Mouse (Mus musculus) activated CD4-positive, CD25-positive, alpha-beta regulatory T cell, adult 4 months (primary cell): ENCODE measurements around the gene Krt19. TPM values are rescaled to one million over a fixed set of nuclear protein-coding genes. Genes with fewer than 3 reads are reported as not detected.

Source experiments
- ATAC-seq: one replicate; pipeline ENCODE4 v1.8.0; 2017
- polyA plus RNA-seq, 2 experiments: library from polyadenylated mRNA; unstranded; fragments of 100-300 nt; shearing (Covaris generic); gene quantifications; one replicate each; pipeline ENCODE4 v1.2.1; 2017

Krt19 gene
- polyA plus RNA-seq, 2 experiments from 2014 or later, result not detected

DNA sequence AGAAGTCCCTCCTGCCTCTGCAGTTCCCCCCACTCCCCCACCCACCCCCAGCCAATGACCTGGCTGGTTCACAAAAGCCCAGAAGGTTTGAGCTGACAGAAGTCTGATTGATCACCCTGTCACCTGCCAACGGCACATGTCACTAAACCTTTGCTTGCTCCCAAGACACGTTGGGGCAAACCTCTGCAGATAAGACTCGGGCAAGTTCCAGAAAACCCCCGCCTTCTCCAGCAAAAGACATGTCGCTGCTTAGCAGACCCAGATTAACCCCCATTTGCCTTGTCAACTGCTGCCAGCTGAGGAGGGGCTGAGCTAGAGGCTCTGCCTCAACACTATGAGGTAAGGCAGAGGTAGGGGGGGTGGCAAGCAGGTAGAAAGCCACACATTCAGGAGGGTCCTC is 11.9 kb downstream of the Krt19 start:
- no peak for ATAC-seq

DNA sequence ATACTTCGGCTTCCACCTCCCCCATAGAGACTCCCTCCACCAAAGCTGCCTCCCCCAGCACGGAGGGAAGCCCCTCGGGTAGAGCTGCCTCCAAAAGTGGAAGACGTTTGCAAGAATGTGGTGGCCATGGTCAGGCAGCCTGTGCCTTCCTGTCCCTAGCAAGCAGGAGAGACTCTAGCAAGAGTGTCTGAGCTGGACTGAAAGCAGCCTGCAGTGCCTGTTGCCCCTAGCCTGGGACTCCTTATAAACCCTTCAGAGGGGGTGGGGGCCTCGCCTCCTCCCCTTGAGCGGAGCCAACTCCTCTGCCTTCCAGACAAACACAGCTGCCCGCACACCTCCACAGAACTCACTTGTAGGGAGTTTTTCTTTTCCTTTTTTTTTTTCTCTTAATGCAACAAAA is 12.7 kb downstream of the Krt19 start, which contains the start of gene Krt15:
Krt15 (minus strand) TSS at position 198 of the 400 bp plus-strand sequence.
- ATAC-seq, result no peak

- no peak for ATAC-seq
Observed at GRCm38 (mm10) chr11:100124901-100125300, 23.6 kb downstream of the Krt19 start.

- no peak for ATAC-seq
Observed at GRCm38 (mm10) chr11:100121466-100121865, 27.0 kb downstream of the Krt19 start, which contains the start of gene Krt13. TSS of gene Krt13 (minus strand) at chr11:100121566.

DNA sequence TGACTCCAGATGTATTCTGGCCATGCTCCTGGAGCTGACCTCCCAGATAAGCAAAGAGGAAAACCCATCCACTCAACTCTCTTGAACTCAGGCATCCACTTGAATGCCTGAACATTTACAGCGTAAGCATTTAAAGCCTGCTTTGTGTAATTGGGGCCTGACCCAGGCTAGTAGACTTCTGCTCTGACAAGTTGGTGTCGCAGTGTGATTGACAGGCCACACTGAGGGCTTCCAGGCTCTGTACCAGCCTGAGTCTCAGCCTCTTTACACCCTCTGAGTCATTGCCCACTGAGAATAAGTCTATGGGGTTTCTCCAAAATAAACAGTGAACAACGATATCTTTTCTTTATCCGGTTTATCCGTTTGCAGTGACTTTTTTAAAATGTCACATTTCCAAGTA is 28.1 kb downstream of the Krt19 start:
- no peak for ATAC-seq

- no peak for ATAC-seq
Observed at GRCm38 (mm10) chr11:100113742-100114029, 34.8 kb downstream of the Krt19 start.

DNA sequence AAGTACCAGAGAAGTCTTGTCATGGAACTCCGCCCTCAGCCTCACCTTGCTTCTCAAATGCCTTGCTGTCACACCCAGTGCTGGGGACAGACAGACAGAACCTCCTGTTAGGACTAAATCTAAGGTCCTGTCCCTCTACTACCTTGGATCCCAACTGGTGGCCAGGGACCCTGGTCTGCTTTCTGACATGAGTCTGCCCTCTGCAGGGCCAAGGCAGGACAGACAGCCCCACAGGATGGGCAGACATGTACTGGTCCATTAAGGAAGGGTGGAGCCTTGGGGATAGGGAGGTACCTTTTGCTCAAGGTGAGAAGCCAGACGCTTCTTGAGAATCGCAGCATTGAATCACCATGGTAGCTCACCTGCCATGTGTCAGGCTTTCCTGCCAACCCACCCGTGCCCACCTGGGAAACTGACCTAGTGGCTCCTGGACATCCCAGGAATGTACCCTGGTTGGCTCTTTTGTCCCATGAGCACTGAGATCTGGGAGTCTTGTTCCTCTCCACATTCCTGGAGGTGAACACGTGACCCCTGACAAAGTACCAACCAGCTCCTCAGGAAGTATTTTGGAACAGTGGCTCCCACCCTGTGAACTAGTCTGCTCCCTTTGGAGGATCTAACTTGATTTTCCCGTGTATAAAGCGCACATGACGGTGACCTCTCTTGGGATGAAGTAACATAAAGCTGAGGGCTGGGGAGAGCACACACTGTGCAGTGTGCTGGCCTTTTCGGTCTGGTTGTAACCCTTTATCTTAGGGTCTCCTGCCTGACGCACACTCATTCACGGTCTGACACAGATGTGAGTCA is 35.3 kb downstream of the Krt19 start:
- ATAC-seq, result no peak

DNA sequence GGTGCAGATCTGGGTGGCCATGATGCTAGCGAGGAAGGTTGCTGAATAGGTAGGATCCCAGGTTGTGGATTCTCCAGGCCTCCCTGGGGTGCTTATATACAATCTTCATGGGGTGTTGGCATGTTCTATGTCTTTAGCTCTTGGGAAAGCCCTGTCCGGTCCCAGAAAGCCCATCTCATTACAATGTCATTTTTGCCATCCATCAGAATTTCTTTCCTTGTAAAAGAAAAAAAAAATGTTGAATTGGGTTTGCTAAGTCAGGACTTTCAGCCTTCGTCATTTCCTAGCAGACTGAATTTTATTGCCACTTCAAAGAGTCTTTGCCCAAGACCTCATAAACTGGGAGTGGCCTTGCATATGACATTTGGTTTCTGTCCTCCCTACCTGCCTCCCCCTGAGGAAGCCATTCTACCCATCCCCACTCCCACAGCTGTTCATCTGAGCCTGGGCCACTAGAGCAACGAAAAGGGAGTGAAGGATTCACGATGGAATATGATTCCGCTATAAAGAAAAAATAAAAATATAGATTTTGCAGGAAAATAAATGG is 42.8 kb downstream of the Krt19 start, which contains the start of gene Krt36:
Krt36 (minus strand) TSS at position 51 of the 547 bp plus-strand sequence.
- ATAC-seq, result no peak

DNA sequence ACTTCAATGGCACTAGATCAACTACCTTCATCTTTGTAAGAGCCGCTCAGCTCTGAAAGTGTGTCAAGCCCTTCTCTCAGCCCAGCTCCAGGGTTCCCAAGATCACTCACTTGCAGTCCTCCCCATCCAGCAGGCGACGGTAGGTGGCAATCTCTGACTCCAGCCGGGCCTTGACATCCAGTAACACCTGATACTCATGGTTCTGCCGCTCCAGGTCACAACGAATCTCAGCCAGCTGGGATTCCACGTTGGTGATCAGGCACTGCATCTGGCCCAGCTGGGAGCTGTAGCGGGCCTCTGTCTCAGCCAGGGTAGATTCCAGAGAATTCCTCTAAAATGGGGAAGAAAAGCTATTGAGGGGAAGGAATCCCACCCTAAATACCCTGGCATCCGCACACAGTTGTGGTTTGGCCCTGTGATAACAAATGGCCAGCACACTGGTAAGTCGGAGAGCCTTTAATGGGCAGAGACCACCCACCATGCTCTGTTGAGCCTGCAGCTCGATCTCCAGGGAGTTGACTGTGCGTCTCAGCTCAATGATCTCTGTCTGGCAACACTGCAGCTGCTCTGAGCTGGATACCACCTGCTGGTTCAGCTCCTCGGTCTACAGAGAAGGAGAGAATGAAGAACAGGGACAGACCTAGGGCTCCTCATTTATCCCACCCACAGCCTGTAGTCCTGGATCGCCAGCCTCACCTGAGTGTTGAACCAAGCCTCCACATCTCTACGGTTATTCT is 45.6 kb downstream of the Krt19 start:
- no peak for ATAC-seq

- ATAC-seq, result no peak
Observed at GRCm38 (mm10) chr11:100100391-100100790, 48.1 kb downstream of the Krt19 start.

GRCm38 (mm10) chr11:100097819-100098218 is 50.6 kb downstream of the Krt19 start:
- no peak for ATAC-seq

- ATAC-seq, result no peak
Observed at GRCm38 (mm10) chr11:100096141-100096540, 52.3 kb downstream of the Krt19 start, which contains the start of gene Krt35. TSS of gene Krt35 (minus strand) at chr11:100096241.

Other genes starting within 250 kb of the Krt19 start
- not detected for gene Krtap31-1, start 240.7 kb downstream of the Krt19 start, polyA plus RNA-seq
- gene Gm11565, start 233.9 kb downstream of the Krt19 start, polyA plus RNA-seq, result not detected
- not detected for gene Krtap31-2, start 212.4 kb downstream of the Krt19 start, polyA plus RNA-seq
- not detected for gene Krtap9-5, start 200.2 kb downstream of the Krt19 start, polyA plus RNA-seq
- not detected for gene Krtap29-1, start 169.6 kb downstream of the Krt19 start, polyA plus RNA-seq
- gene Krtap16-1, start 162.1 kb downstream of the Krt19 start, polyA plus RNA-seq, result not detected
- not detected for gene Krtap17-1, start 154.7 kb downstream of the Krt19 start, polyA plus RNA-seq
- gene Krt33a, start 132.5 kb downstream of the Krt19 start, polyA plus RNA-seq, result not detected
- gene Krt33b, start 118.8 kb downstream of the Krt19 start, polyA plus RNA-seq, result not detected
- gene Krt34, start 107.1 kb downstream of the Krt19 start, polyA plus RNA-seq, result not detected
- not detected for gene Krt31, start 98.1 kb downstream of the Krt19 start, polyA plus RNA-seq
- gene Krt32, start 60.4 kb downstream of the Krt19 start, polyA plus RNA-seq, result not detected
- gene Krt35, start 52.4 kb downstream of the Krt19 start, polyA plus RNA-seq, result not detected
- not detected for gene Krt36, start 43.0 kb downstream of the Krt19 start, polyA plus RNA-seq
- not detected for gene Krt13, start 27.1 kb downstream of the Krt19 start, polyA plus RNA-seq
- gene Krt15, start 12.7 kb downstream of the Krt19 start, polyA plus RNA-seq, result not detected
- not detected for gene Krt9, start 44.6 kb upstream of the Krt19 start, polyA plus RNA-seq
- not detected for gene Krt14, start 58.9 kb upstream of the Krt19 start, polyA plus RNA-seq
- gene Krt16, start 100.2 kb upstream of the Krt19 start, polyA plus RNA-seq, result not detected
- 1 to 10 TPM in 1 of 2 experiments, under 1 TPM in 1; 0.99 to 1.1 TPM for gene Krt17, start 112.4 kb upstream of the Krt19 start, polyA plus RNA-seq
- gene Krt42, start 121.2 kb upstream of the Krt19 start, polyA plus RNA-seq, result not detected
- 1,000 to 10,000 TPM; 1,765 to 2,357 TPM for gene Eif1, start 171.2 kb upstream of the Krt19 start, polyA plus RNA-seq
- not detected for gene Gast, start 185.7 kb upstream of the Krt19 start, polyA plus RNA-seq
- under 1 TPM in 1 of 2 experiments, not detected in 1; 0.87 TPM for gene Hap1, start 207.5 kb upstream of the Krt19 start, polyA plus RNA-seq
- gene Jup, start 249.1 kb upstream of the Krt19 start, polyA plus RNA-seq, result 1 to 10 TPM in 1 of 2 experiments, under 1 TPM in 1; 0.19 to 1.5 TPM